In genomic region chr13:28931776-28932175, GRCm38 (mm10) we compare ENCODE assay signal across 24 mouse cellular contexts. TPM values are rescaled to one million over a fixed set of nuclear protein-coding genes. Genes with fewer than 3 reads are reported as not detected.
DNase-seq lines count a peak whose midpoint lies in the region; ATAC-seq and TF ChIP-seq lines count a peak whose summit lies in the region.
"Had no signal": no experiment of that assay in that cellular context is flagged by ENCODE, and none has a peak within 500 bp of the region (broad histone marks: within the 10 kb centered on the region; RNA-seq: fewer than 3 reads in every experiment).

No protein-coding gene starts in this region.

- H3K4me2 ChIP-seq in midbrain, embryonic 16.5 days (ENCODE audit: low read length) = no peak overlapping the region
- H3K4me2 ChIP-seq: liver, embryonic 15.5 days; lung, embryonic 15.5 days; neural tube, embryonic 13.5 days had no signal

- no peak for ATAC-seq in midbrain, embryonic 16.5 days
- no peak for ATAC-seq in granulocyte monocyte progenitor cell, adult 5-6 weeks (replicated peaks; ENCODE audit: poor library complexity, severe bottlenecking)
- ATAC-seq: hindbrain, postnatal 0 days; intestine, embryonic 16.5 days had no signal

- no peak for TF ChIP-seq CTCF in thymus, adult 2 months (IDR thresholded peaks at IDR 0.05; ENCODE audit: borderline replicate concordance, control insufficient read depth, extremely low read depth, insufficient read depth, low read length, poor library complexity)
- no peak for TF ChIP-seq CTCF in brain, embryonic 14.5 days (IDR thresholded peaks at IDR 0.05; ENCODE audit: borderline replicate concordance, extremely low read depth, insufficient read depth, insufficient read length)

- no peaks in the 10 kb centered on the region for H3K4me1 ChIP-seq in thymus, adult 2 months (replicated peaks; ENCODE audit: control insufficient read depth, insufficient read depth, low read length)
- H3K4me1 ChIP-seq in midbrain, embryonic 16.5 days (ENCODE audit: control insufficient read depth, insufficient read depth, low read length) = no peaks in the 10 kb centered on the region
- H3K4me1 ChIP-seq: liver, embryonic 15.5 days; lung, embryonic 15.5 days; neural tube, embryonic 13.5 days had no signal

- no peak for TF ChIP-seq POLR2A in thymus, adult 2 months (IDR thresholded peaks at IDR 0.05; ENCODE audit: control insufficient read depth, extremely low read depth, insufficient read depth, low read length, poor library complexity)
- no peak for TF ChIP-seq POLR2A in brain, embryonic 14.5 days (IDR thresholded peaks at IDR 0.05; ENCODE audit: borderline replicate concordance, extremely low read depth, insufficient read depth, insufficient read length, poor library complexity, severe bottlenecking)

- intact Hi-C loops in heart, postnatal 36 days (cut with DNase I) = loop anchor here (1.0 to 5.0 kb wide), 4 partner anchors 17 to 514 kb away; no protein-coding TSS in a partner anchor

- peak; percentile 85 for DNase-seq in heart, adult 11 months
- no peak for DNase-seq in heart, postnatal 36 days
- DNase-seq in thymus, adult 2 months = no peak
- no peak for DNase-seq in thymus, postnatal 10 days (ENCODE audit: low spot score in 2 of 2)
- DNase-seq in brain, embryonic 14.5 days (ENCODE audit: low read depth) = peak; percentile 26
- no peak for DNase-seq in frontal cortex, postnatal 10 days (ENCODE audit: low spot score in 2 of 2)
- DNase-seq: B cell, adult 2 months; cerebellum, adult 18-20 months; cerebellum, postnatal 36 days; embryo, embryonic 11 days; liver; midbrain, embryonic 14.5 days; thymus, postnatal 36 days had no signal

- H3K4me3 ChIP-seq in thymus, adult 2 months (ENCODE audit: control insufficient read depth, insufficient read depth, low read length) = no peak overlapping the region
- no peak overlapping the region for H3K4me3 ChIP-seq in midbrain, embryonic 16.5 days (ENCODE audit: low read depth, low read length)
- H3K4me3 ChIP-seq: heart, embryonic 10.5 days; limb, embryonic 10.5 days; liver, embryonic 15.5 days; lung, embryonic 15.5 days; neural tube, embryonic 13.5 days had no signal

- no peaks in the 10 kb centered on the region for H3K36me3 ChIP-seq in thymus, adult 2 months (ENCODE audit: control insufficient read depth, insufficient read depth, low read length)
- no peaks in the 10 kb centered on the region for H3K36me3 ChIP-seq in midbrain, embryonic 16.5 days (ENCODE audit: control insufficient read depth, insufficient read depth, low read length)
- H3K36me3 ChIP-seq: heart, embryonic 10.5 days; limb, embryonic 10.5 days; liver, embryonic 15.5 days; lung, embryonic 15.5 days; neural tube, embryonic 13.5 days had no signal

- H3K9me3 ChIP-seq in midbrain, embryonic 16.5 days (replicated peaks; ENCODE audit: control insufficient read depth, low read length, poor library complexity, severe bottlenecking) = no peaks in the 10 kb centered on the region
- H3K9me3 ChIP-seq: heart, embryonic 10.5 days; limb, embryonic 10.5 days; liver, embryonic 15.5 days; lung, embryonic 15.5 days; megakaryocyte, embryonic 14.5 days; neural tube, embryonic 13.5 days had no signal

- no peak overlapping the region for H3K9ac ChIP-seq in midbrain, embryonic 16.5 days (ENCODE audit: low read depth, low read length)
- H3K9ac ChIP-seq: liver, embryonic 15.5 days; lung, embryonic 15.5 days; neural tube, embryonic 13.5 days had no signal

- H3K27me3 ChIP-seq in thymus, adult 2 months (ENCODE audit: control insufficient read depth, insufficient read depth, low read length) = no peaks in the 10 kb centered on the region
- H3K27me3 ChIP-seq in midbrain, embryonic 16.5 days (ENCODE audit: control insufficient read depth, insufficient read depth, low read depth, low read length) = no peaks in the 10 kb centered on the region
- H3K27me3 ChIP-seq: liver, embryonic 15.5 days; lung, embryonic 15.5 days; neural tube, embryonic 13.5 days had no signal

- H3K27ac ChIP-seq in thymus, adult 2 months (ENCODE audit: control insufficient read depth, insufficient read depth, low read length) = peak overlapping the region; percentile 42; the same call in 1 of the 2 replicates
- no peak overlapping the region for H3K27ac ChIP-seq in midbrain, embryonic 16.5 days (ENCODE audit: low read length)
- H3K27ac ChIP-seq: heart, embryonic 10.5 days; hindbrain, postnatal 0 days; limb, embryonic 10.5 days; liver, embryonic 15.5 days; lung, embryonic 15.5 days; neural tube, embryonic 13.5 days had no signal

- WGBS in thymus, adult 2 months = 76% methylated on average over 3 of the region's 3 CpGs
- 31% methylated on average over 3 of the region's 3 CpGs for WGBS in midbrain, embryonic 16.5 days

RNA-seq across cellular contexts. Expression of gene Sox4, which starts 21.7 kb away (rescaled TPM):
- 10 to 100 TPM; 21.7 to 29.0 TPM for total RNA-seq in heart, postnatal 36 days (2021)
- polyA plus RNA-seq in thymus, adult 2 months (2012; rRNA removed) = 137 and 191 TPM in 2 replicates
- polyA plus RNA-seq in brain, embryonic 14.5 days (2012; rRNA removed) = 327 and 346 TPM in 2 replicates
- 158 and 160 TPM in 2 replicates for polyA plus RNA-seq in midbrain, embryonic 16.5 days (2015; fragmentation: Nextera tagmentation; extraction: Ambion mirVana)
- total RNA-seq in granulocyte monocyte progenitor cell, adult 5-6 weeks (2014; fragmentation: Nextera tagmentation) = 25.7 and 31.6 TPM in 2 replicates
- 38.6 and 41.5 TPM in 2 replicates for total RNA-seq in granulocyte monocyte progenitor cell, adult 5-6 weeks (2017)
- total RNA-seq: MEL had no signal

Comparison
In these comparisons a context has a peak if more than half of its experiments do, and no peak if none do; other contexts are left out.
1. DNase-seq: peak in heart, adult 11 months (single experiment) and brain, embryonic 14.5 days (single experiment); none in heart, postnatal 36 days (0 of 2), thymus, adult 2 months (single experiment), thymus, postnatal 10 days (0 of 2) and frontal cortex, postnatal 10 days (0 of 2).